Mouse (Mus musculus) heart, postnatal 0 days (tissue): Measurements from ENCODE around the gene Sbno2.

Experiments
- CTCF ChIP-seq: IDR thresholded peaks from 2 replicates; pipeline ENCODE4 v1.5.1; 2016; ENCODE audit warnings: antibody characterized with exemption, control low read depth, low read depth
- EP300 ChIP-seq: IDR thresholded peaks from 2 replicates; pipeline ENCODE4 v1.6.1; 2016; ENCODE audit warnings: antibody characterized with exemption, low read depth

- TF ChIP-seq CTCF, result no peak
- no peak for TF ChIP-seq EP300
Observed at GRCm38 (mm10) chr10:80015583-80015982, 89.8 kb downstream of the Sbno2 start.
